Mouse (Mus musculus) cortical plate, adult 2 months (tissue): ENCODE measurements at regions not wholly inside any gene's neighbourhood (a gene's known extent, or its start where the extent isn't known, plus 50 kb on each side); places are given as distances from the start of the nearest gene placed in this dataset.

Experiments
- CTCF ChIP-seq: fragments of 200-500 bp; IDR thresholded peaks from 2 replicates; pipeline ENCODE4 v1.5.1; 2011; ENCODE audit warnings: mild to moderate bottlenecking, control low read depth, low read length; ENCODE audit not compliant: insufficient read depth; ENCODE audit errors: extremely low read depth
- POLR2A ChIP-seq: fragments of 200-500 bp; IDR thresholded peaks from 2 replicates; pipeline ENCODE4 v1.6.1; 2011; ENCODE audit warnings: mild to moderate bottlenecking, low read length, control low read depth; ENCODE audit not compliant: insufficient read depth; ENCODE audit errors: extremely low read depth

GRCm38 (mm10) chr11:52521879-52522278 lies 125.7 kb downstream of the 9530068E07Rik start:
- no peak for TF ChIP-seq POLR2A
- peak; percentile 74 for TF ChIP-seq CTCF
